Mouse (Mus musculus) cerebellum, postnatal 36 days (tissue): ENCODE results near the gene Fes.

Experiments used
- DNase-seq, 2 experiments: peaks; one replicate each; pipeline ENCODE4 v3.0.0; 2021 to 2022; ENCODE audit warnings: mixed read lengths in 2 of 2

Fes gene

GRCm38 (mm10) chr7:80343270-80344018, 44.3 kb downstream of the Fes start:
- no peak for DNase-seq

GRCm38 (mm10) chr7:80342858-80343257, 44.9 kb downstream of the Fes start, which contains the start of gene Hddc3:
Gene Hddc3, plus strand, starts transcription at chr7:80343104.
- peak; percentile 98 to 99 for DNase-seq

GRCm38 (mm10) chr7:80341793-80342192, 46.0 kb downstream of the Fes start:
- no peak for DNase-seq

GRCm38 (mm10) chr7:80340793-80341192, 47.0 kb downstream of the Fes start, which contains the start of gene Unc45a:
Gene Unc45a, minus strand, starts transcription at chr7:80341005.
- DNase-seq = peak; percentile 69 to 72

GRCm38 (mm10) chr7:80339793-80340628, 47.7 kb downstream of the Fes start:
- DNase-seq = peak; percentile 99

- peak; percentile 49 to 52 for DNase-seq
These were observed 48.4 kb downstream of the Fes start for GRCm38 (mm10) chr7:80339371-80339770.

GRCm38 (mm10) chr7:80336932-80337331, 50.8 kb downstream of the Fes start:
- DNase-seq = no peak

- DNase-seq = no peak
These were observed 52.9 kb downstream of the Fes start for GRCm38 (mm10) chr7:80334848-80335247.

GRCm38 (mm10) chr7:80331433-80331832, 56.3 kb downstream of the Fes start:
- no peak for DNase-seq

- peak in 1 of 2 experiments; percentile 57 for DNase-seq
These were observed 57.5 kb downstream of the Fes start for GRCm38 (mm10) chr7:80330278-80330677.
